ENCODE assay signal across 12 mouse cellular contexts in the genomic region with DNA sequence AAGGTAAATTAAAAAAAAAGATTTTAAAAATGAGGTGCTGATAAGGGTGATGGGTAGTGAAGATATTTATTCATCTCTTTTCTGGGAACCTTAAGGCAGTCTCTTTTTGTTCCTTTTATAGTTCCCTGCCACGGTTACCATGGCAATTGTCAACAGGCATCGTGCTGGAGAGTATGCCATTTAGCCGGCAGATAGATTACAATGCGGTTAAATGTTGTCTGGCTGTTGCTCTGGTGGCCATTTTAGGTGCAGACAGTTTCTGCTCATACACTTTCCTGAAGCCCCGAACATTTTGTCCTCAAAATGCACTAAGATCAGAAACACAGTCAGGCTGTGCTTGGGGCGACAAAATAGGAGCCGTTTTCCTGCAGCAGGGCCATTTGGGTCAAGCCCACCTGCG.
DNase-seq lines count a peak whose midpoint lies in the region; ATAC-seq and TF ChIP-seq lines count a peak whose summit lies in the region.
"Had no signal": no experiment of that assay in that cellular context is flagged by ENCODE, and none has a peak within 500 bp of the region (broad histone marks: within the 10 kb centered on the region; RNA-seq: fewer than 3 reads in every experiment).

No protein-coding gene starts in this region.

- peak; percentile 88 for ATAC-seq in frontal cortex, adult (ENCODE audit: low TSS enrichment)
- ATAC-seq in hindbrain, embryonic 15.5 days (ENCODE audit: low FRiP score, low read depth): peak; percentile 73; the same call in 1 of the 2 replicates
- peak; percentile 64; the same call in 1 of the 2 replicates for ATAC-seq in neural tube, embryonic 13.5 days (ENCODE audit: low read depth)
- ATAC-seq in kidney, embryonic 16.5 days (ENCODE audit: low FRiP score, low TSS enrichment): no peak

- H3K9ac ChIP-seq in hindbrain, embryonic 15.5 days: no peak overlapping the region
- no peak overlapping the region for H3K9ac ChIP-seq in neural tube, embryonic 13.5 days
- no peak overlapping the region for H3K9ac ChIP-seq in kidney, embryonic 16.5 days (replicated peaks; ENCODE audit: low read length)
- H3K9ac ChIP-seq: limb, embryonic 12.5 days; lung, embryonic 15.5 days had no signal

- 38% methylated on average over 8 of the region's 8 CpGs for WGBS in hindbrain, embryonic 15.5 days
- WGBS in neural tube, embryonic 13.5 days: 45% methylated on average over 8 of the region's 8 CpGs
- 76% methylated on average over 8 of the region's 8 CpGs for WGBS in lung, adult 2 months
- 78% methylated on average over 8 of the region's 8 CpGs for WGBS in kidney, embryonic 16.5 days

- no peaks in the 10 kb centered on the region for H3K27me3 ChIP-seq in hindbrain, embryonic 15.5 days
- no peaks in the 10 kb centered on the region for H3K27me3 ChIP-seq in neural tube, embryonic 13.5 days
- no peaks in the 10 kb centered on the region for H3K27me3 ChIP-seq in kidney, embryonic 16.5 days (ENCODE audit: insufficient read depth, low read length)
- H3K27me3 ChIP-seq: limb, embryonic 12.5 days; lung, embryonic 15.5 days had no signal

- no peak overlapping the region for H3K4me2 ChIP-seq in hindbrain, embryonic 15.5 days
- no peak overlapping the region for H3K4me2 ChIP-seq in neural tube, embryonic 13.5 days
- H3K4me2 ChIP-seq in kidney, embryonic 16.5 days (replicated peaks; ENCODE audit: low read depth, low read length): no peak overlapping the region
- H3K4me2 ChIP-seq: limb, embryonic 12.5 days; lung, embryonic 15.5 days had no signal

- H3K27ac ChIP-seq in hindbrain, embryonic 15.5 days (replicated peaks): peak overlapping the region; percentile 28; the same call in 1 of the 2 replicates
- no peak overlapping the region for H3K27ac ChIP-seq in neural tube, embryonic 13.5 days (replicated peaks)
- no peak overlapping the region for H3K27ac ChIP-seq in kidney, embryonic 16.5 days (ENCODE audit: low read length)
- H3K27ac ChIP-seq: limb, embryonic 12.5 days; lung, embryonic 15.5 days had no signal

- H3K9me3 ChIP-seq in hindbrain, embryonic 15.5 days: no peaks in the 10 kb centered on the region
- H3K9me3 ChIP-seq in neural tube, embryonic 13.5 days: no peaks in the 10 kb centered on the region
- peaks cover 3% of the 10 kb centered on the region; the same call in 1 of the 2 replicates for H3K9me3 ChIP-seq in kidney, embryonic 16.5 days (ENCODE audit: low read length)
- H3K9me3 ChIP-seq: limb, embryonic 12.5 days; lung, embryonic 15.5 days had no signal

- TF ChIP-seq POLR2A in lung, adult 2 months (IDR thresholded peaks at IDR 0.05; ENCODE audit: borderline replicate concordance, extremely low read depth, low read depth, low read length): no peak

- no peak overlapping the region for H3K4me3 ChIP-seq in hindbrain, embryonic 15.5 days
- H3K4me3 ChIP-seq in neural tube, embryonic 13.5 days: no peak overlapping the region
- H3K4me3 ChIP-seq in lung, adult 2 months (replicated peaks; ENCODE audit: extremely low read depth, low read depth, low read length): no peak overlapping the region
- no peak overlapping the region for H3K4me3 ChIP-seq in kidney, embryonic 16.5 days (ENCODE audit: low read length)
- H3K4me3 ChIP-seq: limb, embryonic 12.5 days; lung, embryonic 15.5 days had no signal

- no peak for TF ChIP-seq CTCF in lung, adult 2 months (IDR thresholded peaks at IDR 0.05; ENCODE audit: insufficient read depth, low read length)

- no peaks in the 10 kb centered on the region for H3K36me3 ChIP-seq in hindbrain, embryonic 15.5 days
- H3K36me3 ChIP-seq in neural tube, embryonic 13.5 days: no peaks in the 10 kb centered on the region
- no peaks in the 10 kb centered on the region for H3K36me3 ChIP-seq in kidney, embryonic 16.5 days (ENCODE audit: insufficient read depth, low read length)
- H3K36me3 ChIP-seq: limb, embryonic 12.5 days; lung, embryonic 15.5 days had no signal

- H3K4me1 ChIP-seq in hindbrain, embryonic 15.5 days (replicated peaks): peaks cover 11% of the 10 kb centered on the region
- peaks cover 7% of the 10 kb centered on the region for H3K4me1 ChIP-seq in neural tube, embryonic 13.5 days (replicated peaks)
- no peaks in the 10 kb centered on the region for H3K4me1 ChIP-seq in lung, adult 2 months (ENCODE audit: control insufficient read depth, insufficient read depth, low read length)
- H3K4me1 ChIP-seq in kidney, embryonic 16.5 days (ENCODE audit: insufficient read depth, low read length): no peaks in the 10 kb centered on the region
- H3K4me1 ChIP-seq: limb, embryonic 12.5 days; lung, embryonic 15.5 days had no signal

- DNase-seq in frontal cortex, postnatal 25 days (ENCODE audit: low spot score in 2 of 2): no peak
- peak; percentile 73 for DNase-seq in R1 (ENCODE audit: low read depth, low spot score)
- no peak for DNase-seq in lung, adult 2 months
- DNase-seq in lung, postnatal 10 days: no peak
- DNase-seq: kidney, postnatal 4 days; thymus, postnatal 4 days had no signal
